Mouse (Mus musculus) hindbrain, embryonic 13.5 days (tissue): ENCODE measurements at regions not wholly inside any gene's neighbourhood (a gene's known extent, or its start where the extent isn't known, plus 50 kb on each side); places are given as distances from the start of the nearest gene placed in this dataset.

Experiments
- ATAC-seq: fragments of 200-750 bp; cut with Nextera tagmentation; 2 replicates; pipeline ENCODE4 v1.8.0; 2017; ENCODE audit warnings: moderate TSS enrichment; ENCODE audit not compliant: low FRiP score
- H3K27ac ChIP-seq: fragments of 300-500 bp; sonication (generic); 2 replicates; pipeline ENCODE4 v1.5.1; 2015; ENCODE audit warnings: inconsistent platforms, mild to moderate bottlenecking, moderate library complexity
- H3K27me3 ChIP-seq: fragments of 300-500 bp; sonication (generic); 2 replicates; pipeline ENCODE4 v1.6.1; 2015; ENCODE audit warnings: mild to moderate bottlenecking, inconsistent platforms
- H3K36me3 ChIP-seq: fragments of 300-500 bp; sonication (generic); 2 replicates; pipeline ENCODE4 v1.6.1; 2015; ENCODE audit warnings: mild to moderate bottlenecking, inconsistent platforms
- H3K4me1 ChIP-seq: fragments of 300-500 bp; sonication (generic); replicated peaks from 2 replicates; pipeline ENCODE4 v1.6.1; 2015; ENCODE audit warnings: inconsistent platforms
- H3K4me2 ChIP-seq: fragments of 300-500 bp; sonication (generic); 2 replicates; pipeline ENCODE4 v1.6.1; 2015; ENCODE audit warnings: inconsistent platforms, mild to moderate bottlenecking, moderate library complexity
- H3K4me3 ChIP-seq: fragments of 300-500 bp; sonication (generic); 2 replicates; pipeline ENCODE4 v1.5.1; 2015; ENCODE audit warnings: mild to moderate bottlenecking, inconsistent platforms
- H3K9ac ChIP-seq: fragments of 300-500 bp; sonication (generic); 2 replicates; pipeline ENCODE4 v1.6.1; 2015; ENCODE audit warnings: mild to moderate bottlenecking, inconsistent platforms
- H3K9me3 ChIP-seq: fragments of 300-500 bp; sonication (generic); 2 replicates; pipeline ENCODE4 v1.6.1; 2016; ENCODE audit warnings: inconsistent platforms
- WGBS: fragments of 180-500 bp; shearing (Covaris S2); methylation state at CpG from one replicate; pipeline ENCODE4 v1.1.7; 2015; 5-methylcytosine and 5-hydroxymethylcytosine counted together

GRCm38 (mm10) chr12:17113465-17114177, 63.1 kb downstream of the Kcnf1 start:
- Histone ChIP-seq H3K36me3 (no peaks in the 10 kb centered on the region), H3K4me3 (no peak overlapping the region), H3K27me3 (no peaks in the 10 kb centered on the region), H3K27ac (0 out of 2 replicates have a peak overlapping the region, but pooled peaks have one; percentile 19), H3K9me3 (no peaks in the 10 kb centered on the region), H3K4me2 (no peak overlapping the region), H3K4me1 (0 out of 2 replicates have a peak, but pooled peaks cover 4% of the 10 kb centered on the region), H3K9ac (no peak overlapping the region)
- peak; percentile 13; the same call in 1 of the 2 replicates for ATAC-seq
- 79% methylated on average over 12 of the region's 12 CpGs for WGBS

GRCm38 (mm10) chr12:17112781-17113464, 63.8 kb downstream of the Kcnf1 start:
- Histone ChIP-seq H3K4me1 (0 out of 2 replicates have a peak, but pooled peaks cover 4% of the 10 kb centered on the region), H3K27ac (no peak overlapping the region), H3K36me3 (no peaks in the 10 kb centered on the region), H3K9me3 (no peaks in the 10 kb centered on the region), H3K4me2 (no peak overlapping the region), H3K27me3 (no peaks in the 10 kb centered on the region), H3K9ac (no peak overlapping the region), H3K4me3 (no peak overlapping the region)
- peak; percentile 49; the same call in 1 of the 2 replicates for ATAC-seq
- WGBS, result 90% methylated on average over 7 of the region's 7 CpGs

- Histone ChIP-seq H3K4me2 (no peak overlapping the region), H3K27ac (no peak overlapping the region), H3K4me1 (no peaks in the 10 kb centered on the region), H3K9ac (no peak overlapping the region), H3K27me3 (no peaks in the 10 kb centered on the region), H3K36me3 (no peaks in the 10 kb centered on the region), H3K9me3 (no peaks in the 10 kb centered on the region), H3K4me3 (no peak overlapping the region)
- WGBS, result 87% methylated on average over 1 of the region's 1 CpGs
- ATAC-seq, result no peak
These were observed 70.5 kb downstream of the Kcnf1 start for GRCm38 (mm10) chr12:17106220-17106619.

- Histone ChIP-seq H3K9me3 (no peaks in the 10 kb centered on the region), H3K4me1 (no peaks in the 10 kb centered on the region), H3K27ac (no peak overlapping the region), H3K27me3 (no peaks in the 10 kb centered on the region), H3K9ac (no peak overlapping the region), H3K4me3 (no peak overlapping the region), H3K4me2 (no peak overlapping the region), H3K36me3 (no peaks in the 10 kb centered on the region)
- 84% methylated on average over 6 of the region's 6 CpGs for WGBS
- ATAC-seq, result no peak
These were observed 71.5 kb downstream of the Kcnf1 start for GRCm38 (mm10) chr12:17105057-17105712.

- Histone ChIP-seq H3K27ac (no peak overlapping the region), H3K36me3 (no peaks in the 10 kb centered on the region), H3K27me3 (no peaks in the 10 kb centered on the region), H3K9ac (no peak overlapping the region), H3K4me1 (peaks cover 11% of the 10 kb centered on the region), H3K4me2 (no peak overlapping the region), H3K9me3 (no peaks in the 10 kb centered on the region), H3K4me3 (no peak overlapping the region)
- 94% methylated on average over 3 of the region's 3 CpGs for WGBS
- ATAC-seq, result no peak
These were observed 74.8 kb downstream of the Kcnf1 start for GRCm38 (mm10) chr12:17101842-17102241.

- peak overlapping the region; percentile 40 for H3K4me2 ChIP-seq
- H3K4me3 ChIP-seq, result no peak overlapping the region
- no peaks in the 10 kb centered on the region for H3K36me3 ChIP-seq
- H3K27me3 ChIP-seq, result no peaks in the 10 kb centered on the region
- 29% methylated on average over 15 of the region's 15 CpGs for WGBS
- H3K27ac ChIP-seq, result peak overlapping the region; percentile 73
- H3K9ac ChIP-seq, result peak overlapping the region; percentile 40; the same call in 1 of the 2 replicates
- peaks cover 17% of the 10 kb centered on the region for H3K4me1 ChIP-seq
- peak; percentile 68 for ATAC-seq
- no peaks in the 10 kb centered on the region for H3K9me3 ChIP-seq
These were observed 78.9 kb downstream of the Kcnf1 start for GRCm38 (mm10) chr12:17097800-17098271.

GRCm38 (mm10) chr12:17094758-17095157, 81.9 kb downstream of the Kcnf1 start:
- H3K36me3 ChIP-seq, result no peaks in the 10 kb centered on the region
- no peaks in the 10 kb centered on the region for H3K9me3 ChIP-seq
- no peak overlapping the region for H3K27ac ChIP-seq
- ATAC-seq, result no peak
- H3K4me3 ChIP-seq, result no peak overlapping the region
- no peak overlapping the region for H3K4me2 ChIP-seq
- no peak overlapping the region for H3K9ac ChIP-seq
- 84% methylated on average over 4 of the region's 4 CpGs for WGBS
- no peaks in the 10 kb centered on the region for H3K27me3 ChIP-seq
- H3K4me1 ChIP-seq, result peaks cover 32% of the 10 kb centered on the region

- Histone ChIP-seq H3K27ac (no peak overlapping the region), H3K9ac (no peak overlapping the region), H3K27me3 (no peaks in the 10 kb centered on the region), H3K36me3 (no peaks in the 10 kb centered on the region), H3K4me2 (no peak overlapping the region), H3K4me3 (no peak overlapping the region), H3K4me1 (peaks cover 38% of the 10 kb centered on the region), H3K9me3 (no peaks in the 10 kb centered on the region)
- 39% methylated on average over 3 of the region's 3 CpGs for WGBS
- ATAC-seq, result no peak
These were observed 82.2 kb upstream of the 2410004P03Rik start for GRCm38 (mm10) chr12:17093772-17094171.

- no peak overlapping the region for H3K27ac ChIP-seq
- peaks cover 24% of the 10 kb centered on the region for H3K4me1 ChIP-seq
- WGBS, result 62% methylated on average over 10 of the region's 10 CpGs
- H3K4me2 ChIP-seq, result no peak overlapping the region
- no peak overlapping the region for H3K9ac ChIP-seq
- no peak overlapping the region for H3K4me3 ChIP-seq
- no peaks in the 10 kb centered on the region for H3K36me3 ChIP-seq
- no peaks in the 10 kb centered on the region for H3K9me3 ChIP-seq
- no peaks in the 10 kb centered on the region for H3K27me3 ChIP-seq
- no peak for ATAC-seq
These were observed 79.5 kb upstream of the 2410004P03Rik start for GRCm38 (mm10) chr12:17091058-17091457.

- Histone ChIP-seq H3K9me3 (no peaks in the 10 kb centered on the region), H3K27ac (peak overlapping the region; percentile 35)
These were observed 78.3 kb upstream of the 2410004P03Rik start for GRCm38 (mm10) chr12:17089710-17090339.

GRCm38 (mm10) chr12:17087388-17087787, 75.9 kb upstream of the 2410004P03Rik start:
- Histone ChIP-seq H3K9ac (no peak overlapping the region), H3K36me3 (no peaks in the 10 kb centered on the region), H3K4me1 (peaks cover 20% of the 10 kb centered on the region), H3K4me3 (no peak overlapping the region), H3K27ac (no peak overlapping the region), H3K4me2 (no peak overlapping the region), H3K9me3 (no peaks in the 10 kb centered on the region), H3K27me3 (no peaks in the 10 kb centered on the region)
- no peak for ATAC-seq
- WGBS, result 21% methylated on average over 3 of the region's 3 CpGs

More at GRCm38 (mm10) chr12:17089710-17090339, 78.3 kb upstream of the 2410004P03Rik start:
- Histone ChIP-seq H3K4me1 (peaks cover 24% of the 10 kb centered on the region), H3K36me3 (no peaks in the 10 kb centered on the region), H3K9ac (no peak overlapping the region), H3K4me2 (no peak overlapping the region), H3K27me3 (no peaks in the 10 kb centered on the region), H3K4me3 (no peak overlapping the region)
- ATAC-seq, result peak; percentile 53; the same call in 1 of the 2 replicates
- WGBS, result 52% methylated on average over 7 of the region's 7 CpGs

GRCm38 (mm10) chr12:17085209-17085574, 73.7 kb upstream of the 2410004P03Rik start:
- Histone ChIP-seq H3K9ac (no peak overlapping the region), H3K4me3 (no peak overlapping the region), H3K4me2 (no peak overlapping the region), H3K27ac (no peak overlapping the region), H3K4me1 (peaks cover 10% of the 10 kb centered on the region), H3K36me3 (no peaks in the 10 kb centered on the region), H3K9me3 (no peaks in the 10 kb centered on the region), H3K27me3 (no peaks in the 10 kb centered on the region)
- no peak for ATAC-seq
- WGBS, result 73% methylated on average over 5 of the region's 5 CpGs
